Mouse (Mus musculus) urinary bladder, postnatal 25 days (tissue): Measurements from ENCODE around the gene Nfe2l1.

Experiments
- DNase-seq: peaks from one replicate; pipeline ENCODE4 v3.0.0; 2022; ENCODE audit warnings: low spot score

Gene Nfe2l1

GRCm38 (mm10) chr11:96847240-96847639 is 17.5 kb upstream of the Nfe2l1 start:
- no peak for DNase-seq

- no peak for DNase-seq
Measured at GRCm38 (mm10) chr11:96843627-96844026, 13.9 kb upstream of the Nfe2l1 start.

- DNase-seq: no peak
Measured at GRCm38 (mm10) chr11:96840290-96840689, 10.5 kb upstream of the Nfe2l1 start.

- no peak for DNase-seq
Measured at GRCm38 (mm10) chr11:96839877-96840276, 10.1 kb upstream of the Nfe2l1 start.

GRCm38 (mm10) chr11:96839428-96839827 is 9.7 kb upstream of the Nfe2l1 start:
- DNase-seq: no peak

- no peak for DNase-seq
Measured at GRCm38 (mm10) chr11:96838341-96838740, 8.6 kb upstream of the Nfe2l1 start.

- no peak for DNase-seq
Measured at GRCm38 (mm10) chr11:96837298-96837697, 7.5 kb upstream of the Nfe2l1 start.

- no peak for DNase-seq
Measured at GRCm38 (mm10) chr11:96834127-96834526, 4.4 kb upstream of the Nfe2l1 start.

GRCm38 (mm10) chr11:96832973-96833372 is 3.2 kb upstream of the Nfe2l1 start:
- no peak for DNase-seq

- DNase-seq: no peak
Measured at GRCm38 (mm10) chr11:96832541-96832940, 2.8 kb upstream of the Nfe2l1 start.

GRCm38 (mm10) chr11:96831516-96831915 is 1.7 kb upstream of the Nfe2l1 start:
- no peak for DNase-seq

GRCm38 (mm10) chr11:96830539-96831216 is 910 bp upstream of the Nfe2l1 start:
- no peak for DNase-seq

GRCm38 (mm10) chr11:96829403-96829812 is 360 bp downstream of the Nfe2l1 start:
- DNase-seq: peak; percentile 79

GRCm38 (mm10) chr11:96828881-96829280 is 887 bp downstream of the Nfe2l1 start:
- DNase-seq: no peak

GRCm38 (mm10) chr11:96827917-96828316 is 1.9 kb downstream of the Nfe2l1 start:
- DNase-seq: no peak

- no peak for DNase-seq
Measured at GRCm38 (mm10) chr11:96827062-96827581, 2.6 kb downstream of the Nfe2l1 start.

GRCm38 (mm10) chr11:96826481-96826880 is 3.3 kb downstream of the Nfe2l1 start:
- no peak for DNase-seq

- DNase-seq: peak; percentile 41
Measured at GRCm38 (mm10) chr11:96824783-96825495, 4.8 kb downstream of the Nfe2l1 start.

GRCm38 (mm10) chr11:96823880-96824782 is 5.6 kb downstream of the Nfe2l1 start:
- DNase-seq: peak; percentile 72

GRCm38 (mm10) chr11:96823471-96823837 is 6.3 kb downstream of the Nfe2l1 start:
- no peak for DNase-seq

- DNase-seq: no peak
Measured at GRCm38 (mm10) chr11:96822675-96823470, 6.9 kb downstream of the Nfe2l1 start.

- no peak for DNase-seq
Measured at GRCm38 (mm10) chr11:96821956-96822355, 7.8 kb downstream of the Nfe2l1 start.
